Mouse (Mus musculus): ENCODE measurements around the gene Grm7.

Grm7 gene

DNA sequence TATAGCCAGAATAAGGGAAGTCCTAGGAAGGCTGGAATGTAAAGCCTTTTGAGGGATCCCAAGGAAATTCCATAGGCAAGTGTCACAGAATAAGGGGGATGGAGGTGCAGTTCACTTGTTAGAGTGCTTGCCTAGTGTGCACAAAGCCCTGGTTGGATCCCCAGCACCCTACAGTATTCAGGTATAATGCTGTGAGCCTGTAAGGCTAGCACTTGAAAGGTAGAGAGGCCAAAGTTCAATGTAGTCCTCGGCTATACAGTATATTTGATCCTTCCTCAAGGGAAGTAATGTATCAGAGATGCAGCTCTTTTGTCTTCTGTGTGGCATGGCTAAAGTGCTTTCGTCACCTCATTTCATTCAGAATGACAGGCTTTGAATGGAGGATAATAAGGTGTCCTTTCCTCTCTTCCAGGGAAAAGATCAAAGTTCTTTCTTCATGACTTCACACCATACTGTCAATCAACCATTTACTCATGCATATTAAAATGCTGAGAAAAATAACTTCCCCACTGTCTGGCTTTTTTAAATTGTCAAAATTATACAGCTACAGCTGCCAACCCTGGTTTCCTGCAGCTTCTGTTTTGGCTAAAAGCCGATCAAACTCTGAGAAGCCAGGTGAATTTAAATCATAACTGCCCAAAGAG is 658.7 kb downstream of the Grm7 start:
- in situ Hi-C loops (cut with MboI; ENCODE audit: low sequenced_read_pairs), result no loop called here

DNA sequence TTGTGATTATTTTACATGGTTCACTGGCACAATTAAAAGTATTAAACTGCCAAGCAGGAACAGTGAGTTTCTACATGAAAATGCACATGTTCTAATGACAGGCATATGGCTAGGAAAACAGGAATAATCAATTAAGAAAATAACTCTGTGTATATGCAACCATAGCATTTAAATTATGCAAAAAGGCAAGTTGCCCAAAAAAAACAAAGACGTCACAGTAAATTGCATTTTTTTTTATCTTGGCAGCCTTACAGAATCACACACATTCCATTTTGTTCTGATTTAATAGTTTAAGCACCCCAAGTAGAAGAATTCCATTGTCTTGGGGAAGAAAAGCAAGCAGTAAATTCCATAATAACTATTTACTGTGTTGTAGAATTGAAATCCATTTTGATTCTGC is 716.3 kb downstream of the Grm7 start:
- in situ Hi-C loops (cut with MboI; ENCODE audit: low sequenced_read_pairs), result no loop called here

DNA sequence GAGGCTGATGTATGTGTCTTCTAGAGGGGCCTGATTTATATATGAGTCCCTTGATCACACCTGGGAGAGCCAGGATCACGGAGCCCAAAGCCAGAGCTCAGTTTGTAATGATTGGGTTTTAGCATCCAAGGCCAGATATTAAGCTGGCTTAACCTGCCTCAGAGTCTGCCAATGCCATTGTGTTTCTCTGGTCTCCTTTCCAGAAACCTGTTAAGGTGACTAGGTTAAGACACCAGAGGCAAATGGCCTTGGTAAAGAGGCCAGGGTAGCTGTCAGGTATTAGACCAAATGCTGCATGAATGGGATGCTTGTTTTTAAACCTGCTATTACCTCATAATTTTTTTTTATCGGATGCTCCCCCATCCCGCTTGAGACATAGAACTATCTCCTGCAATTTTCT is 722.7 kb downstream of the Grm7 start:
- in situ Hi-C loops (cut with MboI; ENCODE audit: low sequenced_read_pairs), result no loop called here

- in situ Hi-C loops (cut with MboI; ENCODE audit: low sequenced_read_pairs), result no loop called here
Measured at GRCm38 (mm10) chr6:111368551-111368950, 723.2 kb downstream of the Grm7 start.

DNA sequence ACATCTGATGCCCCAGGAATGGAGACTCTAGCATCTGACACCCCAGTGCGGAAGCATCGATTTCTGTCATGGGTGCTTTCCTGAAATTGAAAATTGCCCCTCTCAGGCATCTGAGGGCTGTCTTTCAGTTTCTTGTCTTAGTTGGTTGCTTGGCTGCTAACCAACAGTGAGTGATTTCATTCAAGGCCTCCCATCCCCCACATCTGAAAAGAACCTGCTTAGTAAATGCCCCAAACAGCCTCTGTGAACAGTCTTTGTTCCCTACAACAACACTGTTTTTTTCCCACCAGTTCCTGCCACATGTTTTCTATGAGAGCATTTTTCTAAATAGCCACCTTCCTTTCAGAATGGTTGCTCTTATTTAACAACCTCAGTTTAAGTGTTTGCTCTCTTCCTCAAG is 723.6 kb downstream of the Grm7 start:
- in situ Hi-C loops (cut with MboI; ENCODE audit: low sequenced_read_pairs), result no loop called here

DNA sequence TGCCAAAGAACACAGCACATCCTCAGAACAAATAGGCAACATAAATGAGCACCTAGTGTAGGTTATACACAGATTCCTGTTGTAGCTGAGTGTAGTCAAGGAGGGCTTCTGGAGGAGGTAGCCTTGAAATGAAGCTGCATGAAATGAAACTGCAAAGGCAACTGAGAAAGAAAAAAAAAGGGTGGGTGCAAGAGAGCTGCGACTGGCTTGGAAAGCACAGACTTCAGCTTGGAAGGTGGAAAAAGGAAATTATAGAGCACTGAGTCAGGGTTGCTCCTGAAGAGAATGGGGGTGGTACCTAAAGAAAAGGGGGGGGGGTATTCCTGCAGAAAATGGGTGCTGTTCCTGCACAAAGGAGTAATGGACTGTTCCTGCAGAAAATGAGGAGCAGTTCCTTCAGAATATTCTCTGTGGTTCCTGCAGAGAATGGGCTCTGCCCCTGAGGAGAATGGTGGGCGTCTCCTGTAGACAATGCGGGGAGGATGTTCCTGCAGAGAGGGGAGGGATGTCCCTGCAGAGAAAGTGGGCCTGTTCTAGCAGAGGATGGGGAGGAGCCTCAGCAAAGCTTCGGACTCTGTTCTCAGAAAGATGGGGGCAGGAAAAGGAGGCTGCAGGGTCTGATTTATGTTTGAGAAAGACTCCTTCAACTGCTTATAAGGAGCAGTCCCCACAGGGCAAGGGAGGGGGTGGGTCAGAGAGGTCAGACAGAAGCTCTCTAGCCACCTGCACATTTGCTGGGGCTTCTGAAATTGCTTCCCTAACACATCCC is 726.4 kb downstream of the Grm7 start:
- in situ Hi-C loops (cut with MboI; ENCODE audit: low sequenced_read_pairs), result no loop called here

GRCm38 (mm10) chr6:111372626-111373380 is 727.4 kb downstream of the Grm7 start:
- in situ Hi-C loops (cut with MboI; ENCODE audit: low sequenced_read_pairs), result no loop called here

DNA sequence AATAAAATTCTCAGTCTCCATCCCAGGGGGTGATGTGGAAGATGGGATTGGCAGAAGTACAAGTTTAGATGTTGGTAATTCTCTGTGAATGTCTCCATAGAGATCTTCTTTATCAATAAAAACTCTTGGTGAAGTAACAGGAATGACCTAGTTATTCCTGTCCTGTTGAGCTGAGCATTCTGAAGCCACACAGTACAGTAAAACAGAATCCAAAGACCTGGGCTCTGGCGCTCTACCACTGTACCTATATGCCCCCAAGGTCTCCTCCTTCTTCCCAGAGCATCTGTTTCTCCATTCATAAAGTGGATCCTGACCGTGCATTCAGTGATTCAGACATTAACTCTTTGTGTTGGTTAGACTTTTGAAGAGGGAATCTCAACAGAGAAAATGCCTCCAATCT is 735.3 kb downstream of the Grm7 start:
- in situ Hi-C loops (cut with MboI; ENCODE audit: low sequenced_read_pairs), result no loop called here

GRCm38 (mm10) chr6:111408750-111409149 is 763.4 kb downstream of the Grm7 start:
- in situ Hi-C loops (cut with MboI; ENCODE audit: low sequenced_read_pairs), result no loop called here

GRCm38 (mm10) chr6:111424737-111425136 is 779.4 kb downstream of the Grm7 start:
- in situ Hi-C loops (cut with MboI; ENCODE audit: low sequenced_read_pairs), result no loop called here

- in situ Hi-C loops (cut with MboI; ENCODE audit: low sequenced_read_pairs), result no loop called here
Measured at GRCm38 (mm10) chr6:111446228-111446627, 800.8 kb downstream of the Grm7 start.

DNA sequence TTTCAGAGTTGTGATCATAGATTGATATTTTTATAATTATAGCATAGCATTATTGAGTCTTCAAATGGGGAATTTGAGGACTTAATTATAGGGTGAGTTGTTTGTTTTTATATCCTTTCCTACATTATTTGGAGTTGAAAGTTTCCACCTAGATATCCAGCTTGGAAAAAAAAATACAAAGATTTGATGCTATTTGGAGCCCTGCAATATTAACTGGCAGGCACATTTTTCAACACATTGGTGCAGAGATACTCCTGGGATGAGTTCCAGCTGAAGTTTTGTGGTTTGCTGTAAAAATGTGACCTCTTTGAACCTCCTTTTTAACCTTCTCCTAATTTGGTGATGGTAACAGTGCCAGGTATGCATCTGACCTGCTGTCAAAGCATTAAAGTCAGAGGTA is 802.5 kb downstream of the Grm7 start:
- in situ Hi-C loops (cut with MboI; ENCODE audit: low sequenced_read_pairs), result no loop called here

- in situ Hi-C loops (cut with MboI; ENCODE audit: low sequenced_read_pairs), result no loop called here
Measured at GRCm38 (mm10) chr6:111449054-111449783, 803.8 kb downstream of the Grm7 start.

DNA sequence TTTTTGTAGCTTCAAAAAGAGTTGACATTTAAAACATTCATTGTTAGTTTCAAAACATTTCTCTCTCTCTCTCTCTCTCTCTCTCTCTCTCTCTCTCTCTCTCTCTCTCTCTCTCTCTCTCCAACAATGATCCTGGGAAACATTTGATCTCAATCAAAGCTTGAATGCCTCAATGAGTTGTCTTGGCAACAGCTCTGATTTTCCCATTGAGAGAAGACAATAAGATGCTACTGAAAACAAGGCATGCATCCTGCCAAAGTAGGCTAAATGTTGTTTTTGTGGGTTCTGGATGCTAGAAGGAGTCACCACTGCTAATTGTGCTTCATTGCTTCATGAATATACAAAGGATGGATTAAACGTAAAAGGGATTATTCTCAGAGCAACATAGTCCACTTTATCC is 836.5 kb downstream of the Grm7 start:
- in situ Hi-C loops (cut with MboI; ENCODE audit: low sequenced_read_pairs), result no loop called here

DNA sequence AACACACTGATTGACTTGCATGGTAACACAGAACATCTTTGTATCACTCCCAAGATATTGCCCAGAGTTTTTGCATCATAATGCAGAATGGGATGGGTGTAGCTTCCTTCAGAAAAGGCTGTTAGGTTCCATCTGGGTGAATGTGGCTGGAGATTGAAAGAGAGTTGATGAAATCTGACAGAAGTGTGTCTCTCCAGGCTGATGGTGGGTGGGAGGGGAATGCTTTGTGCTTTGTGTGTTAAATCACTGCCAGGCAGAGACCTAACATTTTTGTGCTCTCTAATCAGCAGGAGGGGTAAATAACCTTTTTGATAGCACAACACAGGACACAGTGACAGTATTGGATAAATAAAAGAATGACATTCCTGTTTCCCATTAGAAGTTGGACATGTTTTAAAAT is 840.7 kb downstream of the Grm7 start:
- in situ Hi-C loops (cut with MboI; ENCODE audit: low sequenced_read_pairs), result no loop called here

DNA sequence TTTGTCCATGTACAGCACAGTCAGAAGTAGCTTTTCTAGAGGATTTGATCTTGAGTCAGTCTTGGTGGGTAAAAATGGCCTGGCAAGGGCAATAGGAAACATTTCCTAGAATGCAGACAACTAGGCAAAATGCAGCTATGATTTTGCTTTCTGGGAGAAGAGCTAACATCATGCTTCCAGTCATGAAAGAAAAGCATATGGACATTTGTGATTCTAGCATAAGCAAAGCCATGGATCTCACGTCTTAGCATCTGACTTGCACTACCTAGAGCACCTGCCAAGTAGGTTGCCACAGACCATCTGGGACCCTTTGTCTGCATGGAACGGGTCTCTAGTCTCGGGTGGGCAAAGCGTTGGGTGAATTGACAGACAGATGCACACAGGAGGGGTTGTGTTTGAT is 842.2 kb downstream of the Grm7 start:
- in situ Hi-C loops (cut with MboI; ENCODE audit: low sequenced_read_pairs), result no loop called here

DNA sequence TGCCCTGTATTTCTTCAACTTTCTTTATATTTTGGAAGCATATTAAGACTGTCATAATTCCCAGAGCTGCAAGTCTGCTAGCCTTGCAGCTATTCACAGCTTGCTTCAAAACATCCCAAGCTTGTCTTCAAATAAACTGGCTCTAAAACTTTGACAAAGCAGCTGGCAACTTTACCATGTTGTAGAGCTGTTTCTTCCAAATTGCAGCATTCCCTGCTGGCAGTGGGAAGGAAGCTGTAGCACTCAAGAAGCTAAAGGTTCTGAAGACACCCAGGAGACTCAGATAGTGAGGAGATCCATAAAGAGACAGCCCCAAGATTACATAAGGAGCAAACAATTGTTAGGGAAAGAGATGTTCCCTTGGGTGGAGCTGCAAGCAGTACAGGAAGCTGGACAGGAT is 846.8 kb downstream of the Grm7 start:
- in situ Hi-C loops (cut with MboI; ENCODE audit: low sequenced_read_pairs), result no loop called here

DNA sequence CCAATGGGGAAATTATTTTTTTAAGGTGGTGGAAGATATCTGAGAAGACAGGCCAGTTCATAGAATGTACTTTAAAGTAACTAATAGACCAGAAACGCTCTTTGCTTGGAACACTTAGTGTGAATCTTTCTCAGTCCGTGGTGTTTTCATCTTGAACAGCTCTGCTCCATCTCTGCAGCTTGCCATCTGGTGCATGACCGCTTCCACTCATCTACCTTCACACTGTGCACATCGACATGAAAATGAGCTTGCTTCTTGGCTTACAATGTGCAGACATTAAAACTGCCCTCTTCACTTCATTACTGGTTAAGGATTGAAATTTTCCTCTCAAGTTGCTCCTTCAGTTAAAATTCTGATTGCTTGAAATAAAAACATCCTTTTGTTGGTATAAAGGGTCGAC is 854.2 kb downstream of the Grm7 start:
- in situ Hi-C loops (cut with MboI; ENCODE audit: low sequenced_read_pairs), result no loop called here

- in situ Hi-C loops (cut with MboI; ENCODE audit: low sequenced_read_pairs), result no loop called here
Measured at GRCm38 (mm10) chr6:111510768-111511459, 865.5 kb downstream of the Grm7 start.

DNA sequence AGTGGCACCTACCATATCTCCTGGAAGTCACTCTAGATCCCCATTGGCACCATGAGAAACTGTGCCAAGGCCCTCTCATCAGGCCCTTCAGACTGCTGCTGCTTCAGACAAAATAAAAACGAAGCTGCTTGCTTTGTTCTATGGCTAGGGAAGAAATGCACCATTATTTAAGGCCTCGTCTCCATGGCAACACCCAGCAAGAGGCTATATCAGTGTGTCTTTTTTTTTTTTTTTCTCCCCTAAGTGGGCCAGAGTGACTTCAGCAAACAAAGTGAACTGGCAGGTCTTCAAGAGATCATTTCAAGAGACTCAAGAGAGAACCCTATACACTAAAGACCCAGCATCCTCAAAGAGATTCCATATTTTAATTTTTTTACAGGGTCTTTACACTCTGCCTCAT is 867.0 kb downstream of the Grm7 start:
- in situ Hi-C loops (cut with MboI; ENCODE audit: low sequenced_read_pairs), result no loop called here

DNA sequence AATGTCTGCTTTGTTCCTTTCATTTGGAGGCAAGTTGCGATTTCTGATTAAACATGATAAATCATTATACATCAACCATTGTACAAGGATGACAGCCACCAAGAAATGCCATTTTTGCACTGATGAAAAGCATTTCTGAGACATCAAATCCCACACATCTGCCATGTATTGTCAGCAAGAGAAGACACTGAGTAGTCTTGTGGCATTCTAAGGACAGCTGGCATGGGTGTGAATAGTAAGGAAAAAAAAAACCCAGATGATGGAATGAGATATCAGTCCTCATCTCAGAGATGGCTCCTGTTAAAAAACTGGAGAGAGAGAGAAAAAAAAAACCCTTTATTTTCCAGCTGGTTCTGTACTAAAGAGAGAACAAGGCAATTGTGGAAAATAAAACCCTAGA is 875.8 kb downstream of the Grm7 start:
- in situ Hi-C loops (cut with MboI; ENCODE audit: low sequenced_read_pairs), result no loop called here
